Mouse (Mus musculus): ENCODE results near the gene Cdh7.
"Not testable (repeated sequence)": the region's sequence is repeated elsewhere in the genome, so short reads cannot be mapped to it uniquely, and the experiment has no call there.

- not testable (repeated sequence) for TF ChIP-seq TAL1, GATA1 (IDR thresholded peaks at IDR 0.05; ENCODE audit: low read length)
Measured at GRCm38 (mm10) chr1:110171459-110171858, 189.2 kb downstream of the Cdh7 start.

Measured in erythroblast, embryonic 14.5 days (primary cell).